Mouse (Mus musculus): Measurements from ENCODE around the gene Mog. TPM values are rescaled to one million over a fixed set of nuclear protein-coding genes. Genes with fewer than 3 reads are reported as not detected.
"Not testable (repeated sequence)": the region's sequence is repeated elsewhere in the genome, so short reads cannot be mapped to it uniquely, and the experiment has no call there.

Gene Mog
- polyA plus RNA-seq, 1 experiment from 2014 or later, result 0.22 TPM

GRCm38 (mm10) chr17:37039127-37039894 lies 16.1 kb upstream of the Mog start:
- Histone ChIP-seq H3K36me3 (no peaks in the 10 kb centered on the region), H3K4me2 (replicated peaks) (no peak overlapping the region), H3K4me1 (no peaks in the 10 kb centered on the region), H3K27ac (no peak overlapping the region), H3K4me3 (no peak overlapping the region), H3K27me3 (no peaks in the 10 kb centered on the region), H3K9me3 (no peaks in the 10 kb centered on the region), H3K9ac (no peak overlapping the region)
- ATAC-seq (ENCODE audit: low FRiP score, low read depth), result no peak
- 65% methylated on average over 2 of the region's 2 CpGs for WGBS

- peaks cover 9% of the 10 kb centered on the region; the same call in 1 of the 2 replicates for H3K4me1 ChIP-seq
- H3K9me3 ChIP-seq, result no peaks in the 10 kb centered on the region
- ATAC-seq (ENCODE audit: low FRiP score, low read depth), result no peak
- 72% methylated on average over 8 of the region's 8 CpGs for WGBS
- H3K36me3 ChIP-seq, result no peaks in the 10 kb centered on the region
- peak overlapping the region; percentile 62; the same call in 1 of the 2 replicates for H3K9ac ChIP-seq
- H3K4me3 ChIP-seq, result peak overlapping the region; percentile 44
- H3K4me2 ChIP-seq (replicated peaks), result peak overlapping the region; percentile 64
- H3K27me3 ChIP-seq, result no peaks in the 10 kb centered on the region
- peak overlapping the region; percentile 96 for H3K27ac ChIP-seq
Observed at GRCm38 (mm10) chr17:37029162-37029561, 6.0 kb upstream of the Mog start.

GRCm38 (mm10) chr17:37028683-37029120 lies 5.5 kb upstream of the Mog start:
- Histone ChIP-seq H3K4me1 (peaks cover 9% of the 10 kb centered on the region; the same call in 1 of the 2 replicates), H3K4me3 (peak overlapping the region; percentile 44), H3K36me3 (no peaks in the 10 kb centered on the region), H3K4me2 (replicated peaks) (peak overlapping the region; percentile 64), H3K27ac (peak overlapping the region; percentile 96), H3K9me3 (no peaks in the 10 kb centered on the region), H3K9ac (peak overlapping the region; percentile 62), H3K27me3 (no peaks in the 10 kb centered on the region)
- peak; percentile 99 for ATAC-seq (ENCODE audit: low FRiP score, low read depth)
- 0% methylated on average over 14 of the region's 14 CpGs for WGBS

- Histone ChIP-seq H3K9ac (peak overlapping the region; percentile 62), H3K4me2 (replicated peaks) (peak overlapping the region; percentile 64), H3K27me3 (no peaks in the 10 kb centered on the region), H3K27ac (peak overlapping the region; percentile 96), H3K36me3 (no peaks in the 10 kb centered on the region), H3K4me3 (peak overlapping the region; percentile 44), H3K9me3 (no peaks in the 10 kb centered on the region), H3K4me1 (peaks cover 9% of the 10 kb centered on the region; the same call in 1 of the 2 replicates)
- WGBS, result 3% methylated on average over 10 of the region's 10 CpGs
- peak; percentile 43 for ATAC-seq (ENCODE audit: low FRiP score, low read depth)
Observed at GRCm38 (mm10) chr17:37028212-37028611, 5.0 kb upstream of the Mog start.

DNA sequence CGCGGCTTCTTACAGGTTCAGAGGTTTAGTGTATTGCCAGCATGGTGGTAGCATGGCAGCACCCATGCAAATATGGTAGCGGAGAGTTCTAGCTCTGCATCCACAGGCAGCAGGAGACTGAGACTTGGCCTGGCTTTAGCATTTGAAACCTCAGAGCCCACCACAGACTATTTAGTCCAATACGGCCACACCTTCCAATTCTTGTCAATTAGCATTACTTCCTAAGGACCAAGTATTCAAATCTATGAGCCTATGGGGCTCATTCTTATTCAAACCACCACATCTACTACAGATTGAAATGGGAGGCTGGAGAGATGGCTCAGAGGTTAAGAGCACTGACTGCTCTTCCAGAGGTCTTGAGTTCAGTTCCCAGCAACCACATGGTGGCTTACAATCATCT lies 4.3 kb upstream of the Mog start:
- H3K36me3 ChIP-seq, result no peaks in the 10 kb centered on the region
- WGBS, result 98% methylated on average over 4 of the region's 4 CpGs
- H3K9ac ChIP-seq, result no peak overlapping the region
- H3K27me3 ChIP-seq, result no peaks in the 10 kb centered on the region
- peak overlapping the region; percentile 96; the same call in 1 of the 2 replicates for H3K27ac ChIP-seq
- peaks cover 9% of the 10 kb centered on the region; the same call in 1 of the 2 replicates for H3K4me1 ChIP-seq
- no peak for ATAC-seq (ENCODE audit: low FRiP score, low read depth)
- H3K9me3 ChIP-seq, result no peaks in the 10 kb centered on the region
- H3K4me2 ChIP-seq (replicated peaks), result no peak overlapping the region
- H3K4me3 ChIP-seq, result no peak overlapping the region

GRCm38 (mm10) chr17:37026425-37026824 lies 3.2 kb upstream of the Mog start:
- Histone ChIP-seq H3K4me2 (replicated peaks) (no peak overlapping the region), H3K9ac (no peak overlapping the region), H3K4me1 (peaks cover 9% of the 10 kb centered on the region; the same call in 1 of the 2 replicates), H3K27ac (no peak overlapping the region), H3K4me3 (no peak overlapping the region), H3K9me3 (no peaks in the 10 kb centered on the region), H3K27me3 (no peaks in the 10 kb centered on the region), H3K36me3 (no peaks in the 10 kb centered on the region)
- 89% methylated on average over 2 of the region's 2 CpGs for WGBS
- no peak for ATAC-seq (ENCODE audit: low FRiP score, low read depth)

DNA sequence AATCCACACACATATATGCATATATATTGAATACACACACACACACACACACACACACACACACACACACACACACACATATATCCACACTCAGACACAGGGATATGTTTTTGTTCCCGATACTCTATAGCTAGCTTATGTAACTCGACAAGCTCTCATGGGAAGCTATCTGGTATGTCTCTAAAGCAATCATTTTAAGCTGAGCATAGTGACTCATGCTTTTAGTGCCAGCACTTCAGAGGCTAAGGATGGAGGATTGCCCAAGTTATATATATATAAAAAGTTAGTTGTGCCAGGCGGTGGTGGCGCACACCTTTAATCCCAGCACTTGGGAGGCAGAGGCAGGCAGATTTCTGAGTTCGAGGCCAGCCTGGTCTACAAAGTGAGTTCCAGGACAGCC lies 4.0 kb downstream of the Mog start:
- not testable (repeated sequence) for H3K36me3 ChIP-seq; H3K27me3 ChIP-seq; H3K9me3 ChIP-seq; H3K27ac ChIP-seq; H3K9ac ChIP-seq; H3K4me2 ChIP-seq (replicated peaks); H3K4me1 ChIP-seq; ATAC-seq (ENCODE audit: low FRiP score, low read depth); H3K4me3 ChIP-seq
- WGBS, result 98% methylated on average over 5 of the region's 5 CpGs

DNA sequence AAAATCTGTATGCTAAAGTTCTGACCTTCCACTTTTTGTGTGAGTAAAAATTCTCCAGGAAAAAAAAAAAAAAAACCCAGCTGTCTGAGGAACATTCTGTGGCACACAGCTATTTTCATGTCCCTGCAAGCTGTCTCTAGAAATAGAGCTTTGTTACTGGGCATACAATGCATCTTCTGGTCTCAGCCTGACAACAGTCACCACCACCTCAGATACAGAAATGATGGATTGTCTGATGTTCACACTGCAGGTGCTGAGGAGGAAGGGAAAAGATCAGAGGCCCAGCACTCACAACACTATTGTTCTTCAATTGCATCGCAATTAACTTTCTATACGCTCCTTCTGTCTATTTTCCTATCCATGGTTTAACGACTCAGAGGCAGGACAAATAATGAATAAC lies 4.9 kb downstream of the Mog start:
- Histone ChIP-seq H3K9ac (no peak overlapping the region), H3K9me3 (no peaks in the 10 kb centered on the region), H3K36me3 (no peaks in the 10 kb centered on the region), H3K4me3 (no peak overlapping the region), H3K27ac (no peak overlapping the region), H3K4me2 (replicated peaks) (no peak overlapping the region), H3K27me3 (no peaks in the 10 kb centered on the region), H3K4me1 (no peaks in the 10 kb centered on the region)
- ATAC-seq (ENCODE audit: low FRiP score, low read depth), result no peak
- WGBS, result 79% methylated on average over 3 of the region's 3 CpGs

- Histone ChIP-seq H3K4me1 (no peaks in the 10 kb centered on the region), H3K9ac (no peak overlapping the region), H3K27me3 (no peaks in the 10 kb centered on the region), H3K4me3 (no peak overlapping the region), H3K4me2 (replicated peaks) (no peak overlapping the region), H3K36me3 (peaks cover 8% of the 10 kb centered on the region), H3K27ac (no peak overlapping the region), H3K9me3 (no peaks in the 10 kb centered on the region)
- no peak for ATAC-seq (ENCODE audit: low FRiP score, low read depth)
Observed at GRCm38 (mm10) chr17:37016333-37016732, 6.9 kb downstream of the Mog start.

- Histone ChIP-seq H3K36me3 (peaks cover 50% of the 10 kb centered on the region), H3K9ac (no peak overlapping the region), H3K27me3 (no peaks in the 10 kb centered on the region), H3K9me3 (no peaks in the 10 kb centered on the region), H3K4me2 (replicated peaks) (no peak overlapping the region), H3K4me3 (no peak overlapping the region), H3K27ac (no peak overlapping the region), H3K4me1 (no peaks in the 10 kb centered on the region)
- ATAC-seq (ENCODE audit: low FRiP score, low read depth), result no peak
- 73% methylated on average over 5 of the region's 5 CpGs for WGBS
Observed at GRCm38 (mm10) chr17:37012141-37012540, 11.1 kb downstream of the Mog start.

DNA sequence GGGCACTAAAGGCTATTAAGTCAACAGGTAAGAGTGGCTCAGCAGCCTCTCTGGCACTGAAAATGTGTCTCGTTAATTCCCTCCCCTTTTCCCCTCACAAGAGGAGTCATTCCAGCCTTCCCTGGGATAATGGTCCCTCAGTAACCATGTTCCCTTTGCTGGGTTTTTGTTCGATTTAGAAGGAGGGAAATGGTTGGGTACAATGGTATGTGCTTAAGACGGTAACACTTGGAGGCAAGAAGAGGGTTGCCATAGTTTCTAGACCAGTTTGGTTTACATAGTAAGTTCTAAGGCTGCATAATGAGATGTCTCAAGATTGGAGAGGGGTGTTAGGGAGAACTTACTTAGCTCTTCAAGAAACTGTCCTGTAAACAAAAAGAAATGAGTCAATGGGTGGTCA lies 11.5 kb downstream of the Mog start:
- no peak for ATAC-seq (ENCODE audit: low FRiP score, low read depth)
- WGBS, result 85% methylated on average over 3 of the region's 3 CpGs
- H3K27ac ChIP-seq, result no peak overlapping the region
- no peaks in the 10 kb centered on the region for H3K9me3 ChIP-seq
- H3K36me3 ChIP-seq, result peaks cover 54% of the 10 kb centered on the region
- no peak overlapping the region for H3K4me2 ChIP-seq (replicated peaks)
- no peak overlapping the region for H3K9ac ChIP-seq
- H3K4me3 ChIP-seq, result no peak overlapping the region
- H3K27me3 ChIP-seq, result no peaks in the 10 kb centered on the region
- H3K4me1 ChIP-seq, result no peaks in the 10 kb centered on the region

DNA sequence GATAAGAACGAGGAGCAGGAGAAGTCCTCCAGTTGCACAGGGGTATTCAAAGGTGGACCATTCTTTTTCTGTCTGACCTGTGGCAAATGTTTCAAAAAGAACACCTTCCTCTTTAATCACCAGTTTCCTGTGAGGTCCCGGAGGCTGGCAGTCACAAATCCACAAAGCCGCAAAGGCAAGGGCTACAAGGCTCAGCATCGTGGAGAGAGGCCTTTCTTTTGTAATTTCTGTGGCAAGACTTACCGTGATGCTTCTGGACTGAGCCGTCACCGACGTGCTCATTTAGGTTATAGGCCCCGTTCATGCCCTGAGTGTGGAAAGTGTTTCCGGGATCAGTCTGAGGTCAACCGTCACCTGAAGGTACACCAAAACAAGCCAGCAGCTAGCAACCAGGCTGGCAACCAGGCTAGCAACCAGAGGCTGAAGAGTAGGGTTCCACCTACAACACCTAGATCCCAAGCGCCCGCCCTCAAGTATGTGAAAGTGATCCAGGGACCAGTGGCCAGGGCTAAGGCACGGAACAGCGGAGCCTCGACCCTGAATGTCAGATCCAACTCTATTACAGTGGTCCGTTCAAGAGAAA lies 13.6 kb downstream of the Mog start:
- Histone ChIP-seq H3K27ac (no peak overlapping the region), H3K36me3 (peaks cover 70% of the 10 kb centered on the region), H3K4me2 (replicated peaks) (no peak overlapping the region), H3K4me3 (no peak overlapping the region), H3K27me3 (no peaks in the 10 kb centered on the region), H3K4me1 (no peaks in the 10 kb centered on the region), H3K9me3 (no peaks in the 10 kb centered on the region), H3K9ac (no peak overlapping the region)
- 93% methylated on average over 17 of the region's 17 CpGs for WGBS
- ATAC-seq (ENCODE audit: low FRiP score, low read depth), result no peak

All from limb, embryonic 13.5 days (tissue).